Mouse (Mus musculus) bone marrow macrophage, adult 2 months (primary cell): Measurements from ENCODE around the gene Lrrn4cl.

Experiments
- CTCF ChIP-seq: IDR thresholded peaks from 2 replicates; pipeline ENCODE4 v1.5.1; 2012; ENCODE audit warnings: low read depth, mild to moderate bottlenecking, low read length, moderate library complexity
- POLR2A ChIP-seq: IDR thresholded peaks from 2 replicates; pipeline ENCODE4 v1.6.1; 2012; ENCODE audit warnings: mild to moderate bottlenecking, low read depth, low read length, borderline replicate concordance

GRCm38 (mm10) chr19:8818301-8818798, 32.2 kb upstream of the Lrrn4cl start:
- TF ChIP-seq POLR2A (no peak), CTCF (no peak)
